Mouse (Mus musculus): ENCODE measurements around the gene H2al1k. TPM values are rescaled to one million over a fixed set of nuclear protein-coding genes. Genes with fewer than 3 reads are reported as not detected.

The H2al1k gene
- not detected for polyA plus RNA-seq (2014; fragmentation: Illumina TruSeq; extraction: RNeasy Lipid Tissue Mini Kit (QIAGEN cat#74804); ENCODE audit: low read depth, low replicate concordance)

DNA sequence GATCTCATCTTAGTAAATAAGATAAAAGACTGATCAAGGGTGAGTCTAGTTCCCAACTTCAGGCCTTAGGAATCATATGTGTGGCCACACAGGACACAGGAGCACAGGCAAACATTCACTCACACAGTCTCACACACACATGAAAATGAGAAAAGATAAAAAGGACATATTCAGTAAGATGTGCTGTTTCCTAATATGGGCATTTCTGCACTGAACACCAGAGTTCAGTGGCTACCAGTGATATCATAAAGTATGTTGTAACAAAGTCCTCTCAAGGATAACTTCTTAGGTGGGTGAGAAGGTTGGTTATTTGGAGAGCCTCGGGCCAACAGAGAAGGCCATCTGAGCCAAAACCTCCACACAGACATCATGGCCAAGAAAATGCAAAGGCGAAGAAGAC lies at the start of gene H2al1k:
Gene H2al1k (plus strand): TSS at position 301 of the 400 bp plus-strand sequence.

Other genes with a start within 250 kb of the H2al1k start
- gene 4930402K13Rik, start 246.1 kb upstream of the H2al1k start, polyA plus RNA-seq (2014; fragmentation: Illumina TruSeq; extraction: RNeasy Lipid Tissue Mini Kit (QIAGEN cat#74804); ENCODE audit: low read depth, low replicate concordance): not detected
- not detected for gene Lancl3, start 150.7 kb upstream of the H2al1k start, polyA plus RNA-seq (2014; fragmentation: Illumina TruSeq; extraction: RNeasy Lipid Tissue Mini Kit (QIAGEN cat#74804); ENCODE audit: low read depth, low replicate concordance)
- not detected for gene Gm14862, start 93.7 kb upstream of the H2al1k start, polyA plus RNA-seq (2014; fragmentation: Illumina TruSeq; extraction: RNeasy Lipid Tissue Mini Kit (QIAGEN cat#74804); ENCODE audit: low read depth, low replicate concordance)
- 6.6 TPM for gene Xk, start 77.9 kb upstream of the H2al1k start, polyA plus RNA-seq (2014; fragmentation: Illumina TruSeq; extraction: RNeasy Lipid Tissue Mini Kit (QIAGEN cat#74804); ENCODE audit: low read depth, low replicate concordance)
- gene H2al1m, start 66.9 kb upstream of the H2al1k start, polyA plus RNA-seq (2014; fragmentation: Illumina TruSeq; extraction: RNeasy Lipid Tissue Mini Kit (QIAGEN cat#74804); ENCODE audit: low read depth, low replicate concordance): not detected
- 10.9 TPM for gene Cybb, start 137.1 kb downstream of the H2al1k start, polyA plus RNA-seq (2014; fragmentation: Illumina TruSeq; extraction: RNeasy Lipid Tissue Mini Kit (QIAGEN cat#74804); ENCODE audit: low read depth, low replicate concordance)
- gene H2al1o, start 221.8 kb downstream of the H2al1k start, polyA plus RNA-seq (2014; fragmentation: Illumina TruSeq; extraction: RNeasy Lipid Tissue Mini Kit (QIAGEN cat#74804); ENCODE audit: low read depth, low replicate concordance): not detected

Data from liver, adult 10 weeks (tissue).